Mouse (Mus musculus) spleen, adult 2 months (tissue): ENCODE measurements around the gene Ppp1r35.

Experiments
- CTCF ChIP-seq: fragments of 200-500 bp; IDR thresholded peaks from 2 replicates; pipeline ENCODE4 v1.5.1; 2011; ENCODE audit warnings: mild to moderate bottlenecking, inconsistent platforms; ENCODE audit not compliant: insufficient read depth, insufficient read length, insufficient replicate concordance; ENCODE audit errors: extremely low read depth
- POLR2A ChIP-seq: fragments of 200-500 bp; IDR thresholded peaks from 2 replicates; pipeline ENCODE4 v1.6.1; 2011; ENCODE audit warnings: low read depth, low read length, inconsistent platforms

DNA sequence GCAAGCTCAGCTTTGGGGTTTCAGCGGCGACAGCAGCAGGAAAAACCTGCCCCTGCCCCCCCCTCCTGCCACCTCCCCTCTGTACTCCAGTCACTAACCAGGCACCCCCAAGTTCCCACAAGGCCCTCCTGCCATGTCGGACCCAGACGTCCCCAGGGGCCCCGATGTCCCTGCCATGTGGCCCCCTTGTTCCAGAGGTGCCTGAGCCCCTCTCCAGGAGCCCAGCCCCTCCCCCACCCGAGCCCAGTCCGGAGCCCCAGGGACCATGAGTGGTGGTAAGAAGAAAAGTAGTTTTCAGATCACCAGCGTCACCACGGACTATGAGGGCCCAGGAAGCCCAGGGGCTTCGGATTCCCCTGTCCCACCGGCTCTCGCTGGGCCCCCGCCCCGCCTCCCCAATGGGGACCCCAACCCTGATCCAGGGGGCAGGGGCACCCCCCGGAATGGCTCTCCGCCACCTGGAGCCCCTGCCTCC, 31.8 kb upstream of the Ppp1r35 start:
- TF ChIP-seq CTCF (no peak), POLR2A (no peak)
